Mouse (Mus musculus): ENCODE data around the gene Ppcs. TPM values are rescaled to one million over a fixed set of nuclear protein-coding genes. Genes with fewer than 3 reads are reported as not detected.

Ppcs gene
- polyA plus RNA-seq, 1 experiment, result 10.4 TPM

- DNase-seq (ENCODE audit: low read depth), result no peak
- TF ChIP-seq POLR2A (IDR thresholded peaks at IDR 0.05; ENCODE audit: borderline replicate concordance, extremely low read depth, insufficient read depth, insufficient read length, poor library complexity, severe bottlenecking) (no peak), CTCF (IDR thresholded peaks at IDR 0.05; ENCODE audit: borderline replicate concordance, extremely low read depth, insufficient read depth, insufficient read length) (no peak)
Observed at GRCm38 (mm10) chr4:119369460-119369859, 52.8 kb downstream of the Ppcs start.

Other genes starting within 250 kb of the Ppcs start
- 8.1 and 12.2 TPM in 2 replicates for gene Zfp691, start 248.2 kb downstream of the Ppcs start, polyA plus RNA-seq (2012; rRNA removed)
- 1.3 TPM in 2 replicates for gene Ermap, start 232.4 kb downstream of the Ppcs start, polyA plus RNA-seq (2012; rRNA removed)
- 132 and 160 TPM in 2 replicates for gene Svbp, start 227.1 kb downstream of the Ppcs start, polyA plus RNA-seq (2012; rRNA removed)
- gene Tmem269, start 204.2 kb downstream of the Ppcs start, polyA plus RNA-seq (2012; rRNA removed), result 0.66 and 0.79 TPM in 2 replicates
- gene AU022252, start 189.7 kb downstream of the Ppcs start, polyA plus RNA-seq (2012; rRNA removed), result 13.5 and 18.2 TPM in 2 replicates
- 23.2 and 24.4 TPM in 2 replicates for gene P3h1, start 189.5 kb downstream of the Ppcs start, polyA plus RNA-seq (2012; rRNA removed)
- 0.87 and 2.2 TPM in 2 replicates for gene Cldn19, start 167.0 kb downstream of the Ppcs start, polyA plus RNA-seq (2012; rRNA removed)
- gene Ybx1, start 127.8 kb downstream of the Ppcs start, polyA plus RNA-seq (2012; rRNA removed), result 613 and 886 TPM in 2 replicates
- gene Ppih, start 101.9 kb downstream of the Ppcs start, polyA plus RNA-seq (2012; rRNA removed), result 48.0 and 73.7 TPM in 2 replicates
- gene Ccdc30, start 6.9 kb downstream of the Ppcs start, polyA plus RNA-seq (2012; rRNA removed), result 8.7 and 11.3 TPM in 2 replicates
- gene Zmynd12, start 394 bp upstream of the Ppcs start, polyA plus RNA-seq (2012; rRNA removed), result 0.37 and 0.53 TPM in 2 replicates
- 15.6 and 22.0 TPM in 2 replicates for gene Rimkla, start 70.2 kb upstream of the Ppcs start, polyA plus RNA-seq (2012; rRNA removed)
- gene Foxj3, start 114.6 kb upstream of the Ppcs start, polyA plus RNA-seq (2012; rRNA removed), result 36.5 and 43.3 TPM in 2 replicates
- 9.4 and 10.0 TPM in 2 replicates for gene Frg2f1, start 117.1 kb upstream of the Ppcs start, polyA plus RNA-seq (2012; rRNA removed)
- 0.16 TPM in 1 of 2 replicates, not detected in the other for gene Guca2a, start 215.3 kb upstream of the Ppcs start, polyA plus RNA-seq (2012; rRNA removed)
- 2.5 TPM in 1 of 2 replicates, not detected in the other for gene Guca2b, start 236.5 kb upstream of the Ppcs start, polyA plus RNA-seq (2012; rRNA removed)

All from brain, embryonic 14.5 days (tissue).